Mouse (Mus musculus): ENCODE data around the gene Ap2m1. TPM values are rescaled to one million over a fixed set of nuclear protein-coding genes. Genes with fewer than 3 reads are reported as not detected.
A peak's percentile ranks its signal among the peaks of the same experiment; 100 is the strongest.

Ap2m1 gene
- polyA plus RNA-seq, 1 experiment from 2014 or later, result 423 TPM

DNA sequence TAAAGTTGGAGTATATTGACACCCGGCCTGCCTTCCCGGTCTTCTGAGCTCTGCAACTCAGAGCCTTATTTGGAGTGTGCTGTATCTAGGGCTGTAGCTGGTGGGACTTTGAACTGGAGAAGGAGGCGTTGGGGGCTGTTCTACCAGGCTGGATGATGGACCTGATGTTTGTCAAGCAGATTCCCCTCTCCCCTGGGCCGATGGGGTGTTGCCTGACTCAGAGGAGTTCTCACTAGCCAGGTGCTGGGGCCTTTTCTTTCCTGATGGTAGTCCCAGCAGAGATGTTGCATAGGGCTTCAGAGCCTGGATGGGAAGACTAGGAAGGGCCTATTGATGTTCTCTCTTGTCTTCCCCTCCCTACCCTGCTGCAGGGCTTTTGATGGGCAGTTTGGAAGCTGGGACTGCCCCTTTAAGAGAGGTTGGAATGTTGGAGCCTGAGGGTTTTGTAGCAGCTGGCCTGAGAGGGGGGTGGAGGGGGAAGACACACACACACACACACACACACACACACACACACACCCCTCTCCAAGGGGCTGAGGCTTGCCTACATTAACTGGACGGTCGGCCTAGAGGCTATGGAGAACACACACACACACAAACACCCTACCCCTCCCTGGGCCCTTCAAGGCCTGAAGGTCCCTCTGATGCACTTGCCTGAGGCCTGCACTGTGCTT is 17.4 kb upstream of the Ap2m1 start:
- WGBS, result 2% methylated on average over 6 of the region's 6 CpGs
- Histone ChIP-seq H3K4me2 (replicated peaks; ENCODE audit: low read depth) (peak overlapping the region; percentile 82), H3K9ac (ENCODE audit: low read depth, low read length) (peak overlapping the region; percentile 72), H3K27me3 (replicated peaks; ENCODE audit: control insufficient read depth, insufficient read depth, low read length) (no peaks in the 10 kb centered on the region), H3K4me3 (ENCODE audit: low read depth, low read length) (peak overlapping the region; percentile 67), H3K36me3 (ENCODE audit: control insufficient read depth, insufficient read depth) (peaks cover 7% of the 10 kb centered on the region; the same call in 1 of the 2 replicates), H3K9me3 (ENCODE audit: control insufficient read depth) (no peaks in the 10 kb centered on the region), H3K4me1 (replicated peaks; ENCODE audit: control insufficient read depth, insufficient read depth, low read length) (no peaks in the 10 kb centered on the region), H3K27ac (ENCODE audit: low read depth, low read length) (peak overlapping the region; percentile 78)
- peak; percentile 41 for ATAC-seq
- TF ChIP-seq CTCF (IDR thresholded peaks at IDR 0.05; ENCODE audit: low read depth), result no peak

DNA sequence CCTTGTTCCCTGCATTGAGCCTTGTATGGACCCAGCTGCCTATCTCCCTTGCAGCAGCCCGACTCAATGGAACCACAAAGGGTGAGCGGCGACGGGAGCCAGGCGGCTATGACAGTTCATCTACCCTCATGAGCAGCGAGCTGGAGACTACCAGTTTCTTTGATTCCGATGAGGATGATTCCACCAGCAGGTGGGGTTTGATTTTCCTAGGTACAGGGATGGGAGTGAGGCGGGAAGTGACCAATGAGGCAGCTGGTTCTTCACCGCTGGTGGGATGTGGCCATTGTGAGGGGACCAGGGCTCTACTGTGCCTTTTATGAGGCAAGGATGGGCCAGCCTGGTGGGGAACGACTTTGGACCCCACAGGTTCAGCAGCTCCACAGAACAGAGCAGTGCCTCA is 11.4 kb upstream of the Ap2m1 start:
- Histone ChIP-seq H3K4me1 (replicated peaks; ENCODE audit: control insufficient read depth, insufficient read depth, low read length) (no peaks in the 10 kb centered on the region), H3K27me3 (replicated peaks; ENCODE audit: control insufficient read depth, insufficient read depth, low read length) (no peaks in the 10 kb centered on the region), H3K9me3 (ENCODE audit: control insufficient read depth) (no peaks in the 10 kb centered on the region), H3K4me3 (ENCODE audit: low read depth, low read length) (no peak overlapping the region), H3K9ac (ENCODE audit: low read depth, low read length) (no peak overlapping the region), H3K36me3 (ENCODE audit: control insufficient read depth, insufficient read depth) (peaks cover 66% of the 10 kb centered on the region), H3K27ac (ENCODE audit: low read depth, low read length) (no peak overlapping the region), H3K4me2 (replicated peaks; ENCODE audit: low read depth) (no peak overlapping the region)
- no peak for TF ChIP-seq CTCF (IDR thresholded peaks at IDR 0.05; ENCODE audit: low read depth)
- no peak for ATAC-seq
- WGBS, result 85% methylated on average over 10 of the region's 10 CpGs

DNA sequence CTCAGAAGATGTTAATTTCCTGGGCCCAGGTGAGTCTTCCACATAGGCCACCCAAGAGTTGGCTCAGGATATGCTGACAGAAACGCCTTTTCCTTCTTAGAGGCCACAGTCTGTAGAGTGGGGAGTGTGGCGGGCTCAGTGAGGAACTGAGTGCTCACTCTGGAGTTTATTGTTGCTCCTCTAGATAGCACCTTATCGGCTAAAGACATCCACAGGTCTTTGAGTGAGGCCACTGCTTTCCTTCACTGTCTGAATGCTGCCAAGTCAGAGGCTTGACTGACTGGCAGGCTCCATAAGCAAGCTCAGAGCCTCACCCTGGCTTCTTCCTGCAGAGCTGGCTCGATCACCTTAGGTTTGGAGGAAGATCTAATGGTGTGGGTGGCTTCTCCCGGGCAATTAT is 6.5 kb upstream of the Ap2m1 start:
- Histone ChIP-seq H3K4me2 (replicated peaks; ENCODE audit: low read depth) (no peak overlapping the region), H3K4me3 (ENCODE audit: low read depth, low read length) (no peak overlapping the region), H3K9me3 (ENCODE audit: control insufficient read depth) (no peaks in the 10 kb centered on the region), H3K9ac (ENCODE audit: low read depth, low read length) (no peak overlapping the region), H3K4me1 (replicated peaks; ENCODE audit: control insufficient read depth, insufficient read depth, low read length) (no peaks in the 10 kb centered on the region), H3K27me3 (replicated peaks; ENCODE audit: control insufficient read depth, insufficient read depth, low read length) (no peaks in the 10 kb centered on the region), H3K36me3 (ENCODE audit: control insufficient read depth, insufficient read depth) (peaks cover 88% of the 10 kb centered on the region), H3K27ac (ENCODE audit: low read depth, low read length) (no peak overlapping the region)
- WGBS, result 84% methylated on average over 5 of the region's 5 CpGs
- TF ChIP-seq CTCF (IDR thresholded peaks at IDR 0.05; ENCODE audit: low read depth), result no peak
- no peak for ATAC-seq

DNA sequence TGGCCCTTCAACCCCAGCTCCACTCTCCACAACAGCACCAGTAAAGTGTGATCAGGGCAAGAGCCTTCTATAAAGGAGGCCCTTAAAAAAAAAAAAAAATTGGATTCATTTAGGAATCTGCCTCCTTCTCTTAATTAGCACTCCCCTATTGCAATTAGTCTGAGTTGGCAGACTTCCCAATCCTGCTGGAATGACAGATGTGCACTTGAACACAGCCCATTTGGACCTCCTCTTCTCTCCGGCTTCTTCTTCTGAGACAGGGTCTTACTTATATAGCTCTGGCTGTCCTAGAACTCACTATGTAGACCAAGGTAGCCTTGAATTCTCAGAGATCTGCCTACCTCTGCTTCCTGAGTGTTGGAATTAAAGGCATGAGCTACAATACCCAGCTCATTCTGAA is 5.9 kb upstream of the Ap2m1 start:
- Histone ChIP-seq H3K27ac (ENCODE audit: low read depth, low read length) (no peak overlapping the region), H3K9ac (ENCODE audit: low read depth, low read length) (no peak overlapping the region), H3K4me3 (ENCODE audit: low read depth, low read length) (no peak overlapping the region), H3K4me2 (replicated peaks; ENCODE audit: low read depth) (no peak overlapping the region), H3K27me3 (replicated peaks; ENCODE audit: control insufficient read depth, insufficient read depth, low read length) (no peaks in the 10 kb centered on the region), H3K9me3 (ENCODE audit: control insufficient read depth) (no peaks in the 10 kb centered on the region), H3K36me3 (ENCODE audit: control insufficient read depth, insufficient read depth) (peaks cover 82% of the 10 kb centered on the region), H3K4me1 (replicated peaks; ENCODE audit: control insufficient read depth, insufficient read depth, low read length) (no peaks in the 10 kb centered on the region)
- no peak for ATAC-seq
- WGBS, result 72% methylated on average over 1 of the region's 1 CpGs
- no peak for TF ChIP-seq CTCF (IDR thresholded peaks at IDR 0.05; ENCODE audit: low read depth)

DNA sequence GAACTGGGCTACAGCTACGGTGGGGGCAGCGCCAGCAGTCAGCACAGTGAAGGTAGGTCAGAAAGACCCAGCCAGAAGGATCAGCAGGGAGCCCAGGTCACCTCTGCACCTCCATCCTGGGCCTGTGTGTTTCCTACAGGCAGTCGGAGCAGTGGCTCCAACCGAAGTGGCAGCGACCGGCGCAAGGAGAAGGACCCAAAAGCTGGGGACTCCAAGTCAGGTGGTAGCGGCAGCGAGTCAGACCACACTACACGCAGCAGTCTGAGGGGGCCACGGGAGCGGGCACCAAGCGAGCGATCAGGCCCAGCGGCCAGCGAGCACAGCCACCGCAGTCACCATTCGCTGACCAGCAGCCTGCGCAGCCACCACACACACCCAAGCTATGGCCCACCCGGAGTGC is 4.3 kb upstream of the Ap2m1 start:
- no peak for TF ChIP-seq CTCF (IDR thresholded peaks at IDR 0.05; ENCODE audit: low read depth)
- Histone ChIP-seq H3K4me1 (replicated peaks; ENCODE audit: control insufficient read depth, insufficient read depth, low read length) (no peaks in the 10 kb centered on the region), H3K9me3 (ENCODE audit: control insufficient read depth) (no peaks in the 10 kb centered on the region), H3K4me2 (replicated peaks; ENCODE audit: low read depth) (no peak overlapping the region), H3K36me3 (ENCODE audit: control insufficient read depth, insufficient read depth) (peaks cover 67% of the 10 kb centered on the region), H3K9ac (ENCODE audit: low read depth, low read length) (no peak overlapping the region), H3K4me3 (ENCODE audit: low read depth, low read length) (no peak overlapping the region), H3K27me3 (replicated peaks; ENCODE audit: control insufficient read depth, insufficient read depth, low read length) (no peaks in the 10 kb centered on the region), H3K27ac (ENCODE audit: low read depth, low read length) (no peak overlapping the region)
- no peak for ATAC-seq
- WGBS, result 94% methylated on average over 20 of the region's 20 CpGs

DNA sequence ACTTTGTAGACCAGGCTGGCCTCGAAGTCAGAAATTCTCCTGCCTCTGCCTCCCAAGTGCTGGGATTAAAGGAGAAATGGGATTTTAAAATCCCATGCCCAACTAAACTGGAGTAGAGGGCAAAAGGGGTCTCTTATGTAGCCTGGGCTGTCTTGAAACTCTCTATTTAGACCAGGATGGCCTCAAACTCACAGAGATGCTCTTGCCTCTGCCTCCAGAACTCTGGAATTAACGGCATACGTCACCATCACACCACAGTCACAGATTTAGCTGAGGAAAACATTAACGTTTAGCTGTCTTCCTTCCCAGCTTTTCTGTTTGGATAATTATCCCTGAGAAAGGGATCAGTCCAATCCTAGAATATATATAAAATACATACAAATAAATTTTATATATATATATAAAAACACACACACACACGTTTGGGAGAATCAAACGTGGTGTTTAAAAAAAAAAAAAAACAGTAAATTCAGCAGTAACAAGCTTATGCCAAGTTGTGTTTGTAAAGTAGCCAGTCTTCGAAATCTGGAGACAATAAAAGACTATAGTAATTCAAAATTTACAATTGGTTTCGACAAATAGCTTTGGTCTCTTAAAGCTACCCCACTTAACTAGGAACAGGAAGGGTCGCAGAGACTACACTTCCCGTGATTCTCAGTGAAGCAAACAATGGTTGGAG is 522 bp upstream of the Ap2m1 start:
- no peak for ATAC-seq
- no peak for TF ChIP-seq CTCF (IDR thresholded peaks at IDR 0.05; ENCODE audit: low read depth)
- H3K4me3 ChIP-seq (ENCODE audit: low read depth, low read length), result 0 out of 2 replicates have a peak overlapping the region, but pooled peaks have one; percentile 89

More for the DNA sequence above, 522 bp upstream of the Ap2m1 start:
- H3K9me3 ChIP-seq (ENCODE audit: control insufficient read depth), result no peaks in the 10 kb centered on the region
- H3K4me1 ChIP-seq (replicated peaks; ENCODE audit: control insufficient read depth, insufficient read depth, low read length), result peaks cover 4% of the 10 kb centered on the region; the same call in 1 of the 2 replicates
- no peak overlapping the region for H3K9ac ChIP-seq (ENCODE audit: low read depth, low read length)
- WGBS, result 42% methylated on average over 10 of the region's 10 CpGs
- H3K4me2 ChIP-seq (replicated peaks; ENCODE audit: low read depth), result peak overlapping the region; percentile 75
- no peaks in the 10 kb centered on the region for H3K27me3 ChIP-seq (replicated peaks; ENCODE audit: control insufficient read depth, insufficient read depth, low read length)
- peaks cover 47% of the 10 kb centered on the region for H3K36me3 ChIP-seq (ENCODE audit: control insufficient read depth, insufficient read depth)
- no peak overlapping the region for H3K27ac ChIP-seq (ENCODE audit: low read depth, low read length)
